Mouse (Mus musculus) testis, postnatal 10 days (tissue): ENCODE results near the gene Olfr1323.

ENCODE experiments used
- DNase-seq: peaks from one replicate; pipeline ENCODE4 v3.0.0; 2021; ENCODE audit warnings: low spot score

Olfr1323 gene

GRCm38 (mm10) chrX:50019259-50019658 is at the start of gene Olfr1323:
Gene Olfr1323, minus strand, starts transcription at chrX:50019359.
- no peak for DNase-seq

DNA sequence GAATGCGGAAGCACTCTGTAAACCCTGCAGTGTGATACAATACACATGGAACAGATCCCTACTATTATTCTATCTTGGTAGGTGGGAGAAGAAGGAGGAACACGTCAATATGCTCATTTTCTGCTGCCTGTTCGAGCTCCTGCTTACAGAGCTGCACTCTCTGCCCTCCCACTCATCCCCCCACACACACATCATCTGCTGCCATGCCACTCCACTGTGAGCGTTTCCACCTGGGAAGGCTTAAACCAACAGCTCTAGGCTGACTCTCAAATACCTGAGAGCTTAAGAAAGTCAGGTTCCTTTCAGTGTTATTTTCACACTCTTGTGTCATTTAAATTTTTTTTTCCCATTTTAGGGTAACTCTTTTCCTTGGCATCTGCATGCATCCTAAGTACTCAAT is 6.9 kb downstream of the Olfr1323 start:
- DNase-seq = no peak
